Mouse (Mus musculus): ENCODE measurements around the gene Ccdc36.
A peak's percentile ranks its signal among the peaks of the same experiment; 100 is the strongest.

Ccdc36 gene

GRCm38 (mm10) chr9:108445125-108445524 is 16.8 kb upstream of the Ccdc36 start:
- DNase-seq (ENCODE audit: low read depth, low spot score) = no peak

DNA sequence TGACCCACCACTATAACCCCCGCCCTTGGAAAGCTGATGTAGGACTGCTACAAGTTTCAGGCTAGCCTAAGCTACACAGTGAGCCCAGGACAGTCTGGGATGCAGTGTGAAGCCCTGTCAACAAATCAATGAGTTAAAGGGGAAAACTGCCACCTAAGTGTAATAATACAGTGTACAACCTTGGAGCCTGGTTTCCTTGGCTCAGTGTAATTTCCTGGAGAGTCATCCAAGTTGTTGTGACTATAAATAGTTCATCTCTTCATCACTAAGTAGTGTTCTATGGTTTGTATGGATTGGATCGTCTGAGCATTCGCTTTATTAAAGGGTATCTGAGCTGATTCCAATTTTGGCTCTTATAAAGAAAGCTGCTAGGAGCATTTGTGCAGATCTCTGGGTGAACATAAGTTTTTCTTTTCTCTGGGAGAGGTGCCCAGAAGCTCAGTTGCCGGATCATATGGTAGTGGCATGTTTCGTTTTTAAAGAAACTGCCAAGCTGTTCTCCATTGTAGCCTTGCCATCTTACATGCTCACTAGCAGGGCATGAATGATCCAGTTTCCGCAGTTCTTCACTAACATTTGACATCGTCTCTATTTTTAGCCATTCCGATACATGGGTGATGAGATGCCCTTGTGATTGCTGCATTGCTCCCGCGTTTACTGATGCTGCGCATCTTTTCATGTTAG is 13.1 kb upstream of the Ccdc36 start:
- peak; percentile 90 for DNase-seq (ENCODE audit: low read depth, low spot score)

- DNase-seq (ENCODE audit: low read depth, low spot score) = no peak
Measured at GRCm38 (mm10) chr9:108440485-108440884, 12.2 kb upstream of the Ccdc36 start.

DNA sequence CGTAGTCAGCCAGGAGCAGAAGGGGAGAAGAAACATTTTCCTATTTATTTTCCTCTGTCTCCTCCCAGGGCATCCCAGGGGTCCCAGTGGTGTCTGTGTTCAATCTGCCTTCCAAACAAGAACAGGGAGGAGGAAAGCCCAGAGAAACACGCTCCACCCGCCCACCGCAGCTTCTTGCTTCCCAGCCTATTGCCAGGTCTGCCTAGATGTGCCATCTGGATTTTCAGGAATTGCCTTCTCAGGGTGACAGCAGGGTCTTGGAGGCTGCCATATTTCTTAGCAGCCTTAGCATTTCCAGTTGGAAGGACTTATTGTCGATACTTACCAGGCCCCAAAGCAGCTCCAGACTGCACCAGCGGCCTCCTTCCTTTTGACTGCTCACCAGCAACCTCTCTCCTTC is 10.9 kb upstream of the Ccdc36 start:
- DNase-seq (ENCODE audit: low read depth, low spot score) = no peak

GRCm38 (mm10) chr9:108436182-108436581 is 7.9 kb upstream of the Ccdc36 start, which contains the start of gene BC048562:
Gene BC048562, plus strand, starts transcription at chr9:108436482.
- no peak for DNase-seq (ENCODE audit: low read depth, low spot score)

DNA sequence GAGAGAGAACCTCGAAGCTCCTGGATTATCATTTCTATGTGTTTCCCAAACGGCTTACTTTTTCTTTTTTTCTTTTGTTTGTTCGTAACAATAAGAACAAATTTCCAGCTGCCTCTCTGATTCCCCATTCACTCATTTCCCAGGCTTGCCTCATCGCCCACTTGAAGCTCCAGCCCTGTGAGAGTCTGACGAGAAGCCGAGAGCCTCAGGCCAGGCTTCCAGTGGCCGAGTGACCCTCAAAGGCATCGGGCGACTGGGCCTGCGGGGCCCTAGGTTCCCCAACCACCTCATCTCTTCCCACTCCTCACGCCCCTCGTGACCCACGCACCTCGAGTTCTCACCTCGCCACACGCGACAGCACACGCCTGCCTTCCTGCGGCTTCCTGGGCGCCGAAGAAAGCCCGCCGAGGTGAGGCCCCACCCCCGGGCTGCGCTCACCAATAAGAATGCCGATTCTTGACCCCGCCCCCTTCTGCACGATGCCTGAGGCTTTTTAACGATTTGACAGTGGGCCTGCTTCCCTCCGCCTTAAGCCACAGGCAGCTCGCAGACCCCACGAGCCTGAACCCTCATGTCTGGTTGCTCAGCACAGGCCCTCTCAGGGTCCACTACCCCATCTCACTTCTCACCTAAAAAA is 3.3 kb upstream of the Ccdc36 start:
- DNase-seq (ENCODE audit: low read depth, low spot score) = no peak

DNA sequence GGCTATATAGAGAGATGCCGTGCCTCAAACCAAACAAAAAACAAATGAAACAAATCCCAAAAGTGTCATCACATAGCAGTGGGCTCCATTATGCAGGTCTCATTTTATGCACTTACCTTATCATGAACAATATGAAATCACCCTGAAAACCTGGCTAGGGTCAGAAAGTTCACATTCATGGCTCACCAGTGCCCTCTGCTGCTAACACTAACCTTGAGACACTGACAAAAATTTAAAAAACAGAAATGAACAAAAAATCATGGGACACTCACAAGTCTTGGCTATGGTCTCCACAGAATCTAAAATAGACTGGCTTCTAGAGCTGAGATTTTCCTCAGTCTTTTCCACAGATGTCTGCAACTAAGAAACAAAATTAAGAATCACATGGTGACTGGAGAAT is 16.1 kb downstream of the Ccdc36 start:
- no peak for DNase-seq (ENCODE audit: low read depth, low spot score)

GRCm38 (mm10) chr9:108411381-108411942 is 16.8 kb downstream of the Ccdc36 start:
- peak; percentile 89 for DNase-seq (ENCODE audit: low read depth, low spot score)

DNA sequence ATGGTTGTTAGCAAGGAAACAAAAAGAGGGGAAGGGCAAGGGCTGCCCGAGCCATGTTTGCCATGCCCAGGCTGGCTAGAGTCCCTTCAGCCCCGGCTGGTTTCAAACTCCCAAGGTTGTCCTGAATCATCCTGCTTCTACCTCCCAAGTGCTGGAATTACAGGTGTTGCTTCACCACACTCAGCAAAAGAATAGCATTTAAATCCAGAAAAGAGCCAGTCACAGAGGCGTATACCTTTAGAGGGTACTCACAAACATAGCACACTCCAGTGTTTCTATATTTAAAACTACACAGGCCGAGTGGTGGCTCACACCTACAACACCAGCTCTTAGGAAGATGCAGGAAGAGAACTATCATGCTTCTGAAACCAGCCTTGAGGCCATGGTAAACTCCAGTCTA is 18.7 kb downstream of the Ccdc36 start:
- DNase-seq (ENCODE audit: low read depth, low spot score) = no peak

- no peak for DNase-seq (ENCODE audit: low read depth, low spot score)
Measured at GRCm38 (mm10) chr9:108404451-108404850, 23.8 kb downstream of the Ccdc36 start.

GRCm38 (mm10) chr9:108403081-108403480 is 25.2 kb downstream of the Ccdc36 start:
- DNase-seq (ENCODE audit: low read depth, low spot score) = peak; percentile 80

DNA sequence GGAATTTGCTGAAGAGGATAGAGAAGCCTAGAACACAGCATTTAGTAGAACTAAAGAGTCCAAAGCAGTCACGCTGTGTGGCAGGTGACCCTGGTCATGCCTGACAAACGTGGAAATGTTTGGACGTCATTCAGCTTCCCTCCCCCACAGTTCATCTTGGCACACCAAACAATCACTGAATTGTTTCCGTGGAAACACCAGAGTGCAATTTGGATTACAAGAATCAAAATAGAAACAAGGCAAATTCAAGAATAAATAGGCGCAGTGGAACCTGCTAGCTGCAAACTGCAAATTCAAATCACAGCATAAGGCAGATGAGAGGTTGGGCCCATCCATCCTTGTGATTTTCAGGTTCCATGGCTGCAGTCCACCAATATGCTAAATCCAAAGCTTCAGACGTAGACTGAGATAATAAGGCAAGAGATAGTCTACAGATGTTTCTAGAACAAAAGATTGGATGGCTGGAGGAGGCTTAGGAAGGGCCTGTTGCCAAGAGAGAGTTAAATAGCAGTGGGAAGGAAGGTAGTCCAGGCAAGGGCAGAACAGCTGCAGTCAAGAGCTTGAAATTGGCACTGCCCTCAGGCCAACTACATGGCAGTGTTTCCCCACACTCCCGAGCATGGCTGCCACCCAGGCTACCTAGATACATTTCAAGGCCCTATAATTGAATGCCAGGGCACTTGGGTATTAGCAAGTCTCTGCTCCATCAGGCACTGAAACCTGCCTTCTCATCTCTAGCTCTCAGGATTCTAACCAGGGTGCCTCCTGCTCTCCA is 26.9 kb downstream of the Ccdc36 start:
- peak; percentile 77 for DNase-seq (ENCODE audit: low read depth, low spot score)

GRCm38 (mm10) chr9:108398324-108398723 is 30.0 kb downstream of the Ccdc36 start:
- no peak for DNase-seq (ENCODE audit: low read depth, low spot score)

GRCm38 (mm10) chr9:108395427-108395826 is 32.9 kb downstream of the Ccdc36 start:
- no peak for DNase-seq (ENCODE audit: low read depth, low spot score)

GRCm38 (mm10) chr9:108394191-108394590 is 34.1 kb downstream of the Ccdc36 start:
- no peak for DNase-seq (ENCODE audit: low read depth, low spot score)

DNA sequence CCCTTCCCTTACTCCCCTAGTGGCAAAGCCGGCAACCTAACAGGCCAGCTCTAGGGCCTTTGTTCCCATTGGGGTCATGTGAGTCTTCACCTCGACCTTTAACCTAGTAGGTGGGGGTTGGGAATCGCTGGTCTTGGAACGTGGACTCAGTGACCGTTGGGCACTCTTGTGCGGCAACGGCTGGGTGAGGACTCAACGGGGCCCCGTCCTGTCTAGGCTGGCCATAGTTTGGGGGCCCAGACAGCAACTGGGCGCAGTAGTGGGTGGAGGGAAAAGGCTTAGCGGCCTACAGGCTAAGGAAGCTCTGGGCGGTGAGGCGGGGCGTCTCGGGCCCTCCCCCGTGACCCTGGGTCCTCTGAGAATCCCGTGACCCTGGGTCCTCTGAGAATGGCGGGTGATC is 35.6 kb downstream of the Ccdc36 start, which contains the start of gene 1700102P08Rik:
Gene 1700102P08Rik, plus strand, starts transcription at position 130 of the 400 bp plus-strand sequence.
- no peak for DNase-seq (ENCODE audit: low read depth, low spot score)

- no peak for DNase-seq (ENCODE audit: low read depth, low spot score)
Measured at GRCm38 (mm10) chr9:108389220-108389619, 39.1 kb downstream of the Ccdc36 start.

GRCm38 (mm10) chr9:108388601-108389000 is 39.7 kb downstream of the Ccdc36 start:
- no peak for DNase-seq (ENCODE audit: low read depth, low spot score)

DNA sequence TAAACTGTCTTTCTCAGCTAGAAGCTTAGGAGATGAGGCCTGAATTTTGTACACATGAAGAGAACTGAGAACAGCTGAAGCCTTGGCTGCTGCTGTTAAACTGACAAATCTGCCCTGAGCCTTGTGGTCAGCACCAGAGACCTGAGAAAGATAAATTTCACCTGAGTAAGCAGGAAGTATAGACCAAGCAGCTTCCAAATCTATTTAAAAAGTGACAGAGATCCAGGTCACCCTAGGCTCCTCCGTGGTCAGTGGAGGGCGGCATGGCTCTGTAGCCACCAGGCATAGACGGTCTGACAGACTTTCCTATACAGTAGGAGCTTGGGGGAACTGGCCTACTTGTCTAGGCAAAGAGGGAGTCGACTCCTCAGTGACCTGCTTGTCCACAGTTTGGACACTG is 41.5 kb downstream of the Ccdc36 start:
- no peak for DNase-seq (ENCODE audit: low read depth, low spot score)

GRCm38 (mm10) chr9:108385006-108385405 is 43.3 kb downstream of the Ccdc36 start:
- no peak for DNase-seq (ENCODE audit: low read depth, low spot score)

DNA sequence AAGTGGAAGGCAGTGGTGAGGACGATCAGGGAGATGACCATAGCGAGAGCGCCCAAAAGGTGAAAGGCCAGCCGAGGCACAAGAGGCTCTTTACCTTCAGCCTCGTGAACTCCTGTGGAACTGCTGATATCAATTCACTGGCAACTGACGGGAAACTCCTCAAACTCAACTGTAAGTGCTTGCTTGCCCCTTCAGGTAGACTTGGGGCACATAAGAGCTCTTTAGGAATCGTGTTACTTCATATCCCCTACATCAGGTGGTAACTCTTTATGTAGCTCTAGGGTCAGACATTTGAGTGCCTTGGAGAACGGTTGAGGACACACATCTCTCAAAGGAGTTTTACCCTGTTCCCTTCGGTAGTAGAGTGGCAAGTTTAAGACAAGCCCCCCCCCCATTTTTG is 46.9 kb downstream of the Ccdc36 start:
- DNase-seq (ENCODE audit: low read depth, low spot score) = no peak

DNA sequence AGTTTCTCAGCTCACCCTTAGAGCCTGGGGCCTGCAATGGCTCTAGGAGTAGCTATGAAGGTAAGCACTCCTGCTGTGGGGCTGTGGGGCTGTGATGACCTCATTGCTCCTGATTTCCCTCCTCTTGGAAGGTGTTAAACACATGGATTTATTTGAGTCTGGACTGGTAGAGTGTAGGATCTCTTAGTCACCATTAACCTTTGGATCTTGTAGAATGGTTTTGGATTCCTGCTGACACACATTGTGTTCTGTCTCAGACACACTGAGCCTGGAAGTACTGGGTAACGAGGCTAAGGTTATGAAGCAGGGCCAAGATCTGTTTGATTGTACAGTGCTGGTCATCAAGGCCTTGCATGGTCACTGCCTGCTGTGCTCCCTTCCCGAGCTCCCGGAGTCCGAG is 49.0 kb downstream of the Ccdc36 start:
- no peak for DNase-seq (ENCODE audit: low read depth, low spot score)

Measured in telencephalon, adult 2 months (tissue).